Mouse (Mus musculus): Measurements from ENCODE around the gene Atpif1. TPM values are rescaled to one million over a fixed set of nuclear protein-coding genes. Genes with fewer than 3 reads are reported as not detected.

Gene Atpif1
- polyA plus RNA-seq, 1 experiment from 2014 or later = 1,358 TPM

DNA sequence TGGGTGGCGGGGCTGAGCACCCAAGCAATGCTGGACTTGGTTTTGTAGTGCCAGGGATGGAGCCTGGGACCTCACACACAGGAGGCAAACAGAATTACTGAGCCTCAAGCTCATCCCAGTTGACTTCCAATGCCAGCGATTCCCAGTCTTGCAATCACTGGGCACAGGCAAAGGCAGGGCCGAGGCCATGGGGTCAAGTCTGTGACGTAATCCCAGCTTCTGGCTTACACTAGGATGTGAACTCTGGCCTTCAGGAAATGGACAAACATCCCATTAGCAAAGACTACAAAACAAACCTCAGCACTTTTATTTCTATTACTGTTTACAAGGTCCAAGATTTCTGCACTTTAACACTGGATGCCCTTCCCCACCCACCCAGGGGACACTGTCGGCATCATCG is 41.7 kb downstream of the Atpif1 start:
- no peak overlapping the region for H3K4me2 ChIP-seq (replicated peaks; ENCODE audit: low read depth, low read length)
- H3K4me1 ChIP-seq (ENCODE audit: control insufficient read depth, insufficient read depth, low read length) = no peaks in the 10 kb centered on the region
- no peak for ATAC-seq (ENCODE audit: insufficient number of reproducible peaks, insufficient read depth, low FRiP score, low read depth)
- H3K27ac ChIP-seq (ENCODE audit: low read length) = no peak overlapping the region
- H3K9me3 ChIP-seq (ENCODE audit: control insufficient read depth, low read depth, low read length) = no peaks in the 10 kb centered on the region
- H3K9ac ChIP-seq (replicated peaks; ENCODE audit: low read depth, low read length) = no peak overlapping the region
- no peak overlapping the region for H3K4me3 ChIP-seq (ENCODE audit: low read depth, low read length)
- no peaks in the 10 kb centered on the region for H3K27me3 ChIP-seq (ENCODE audit: control insufficient read depth, insufficient read depth, low read length)
- WGBS = 77% methylated on average over 6 of the region's 6 CpGs
- peaks cover 20% of the 10 kb centered on the region; the same call in 1 of the 2 replicates for H3K36me3 ChIP-seq (ENCODE audit: control insufficient read depth, insufficient read depth, low read length)

DNA sequence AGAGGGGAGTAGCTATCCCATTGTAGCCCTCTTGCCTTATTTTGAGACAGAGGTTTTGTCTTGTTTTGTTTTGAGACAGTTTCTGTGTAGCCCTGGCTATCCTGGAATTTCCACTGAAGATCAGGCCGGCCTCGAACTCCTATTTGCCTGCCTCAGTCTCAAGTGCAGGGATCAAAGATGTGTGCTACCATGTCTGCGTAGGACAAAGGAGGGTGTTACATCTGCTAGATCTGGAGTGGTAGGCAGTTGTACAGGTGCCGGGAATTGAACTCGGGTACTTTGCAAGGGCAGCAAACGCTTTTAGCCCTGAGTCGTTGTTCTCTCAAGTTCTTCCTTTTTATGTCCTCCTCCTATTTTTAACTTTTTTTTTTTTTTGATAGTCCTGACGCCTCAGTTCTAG is 42.4 kb downstream of the Atpif1 start:
- H3K9me3 ChIP-seq (ENCODE audit: control insufficient read depth, low read depth, low read length) = no peaks in the 10 kb centered on the region
- H3K9ac ChIP-seq (replicated peaks; ENCODE audit: low read depth, low read length) = no peak overlapping the region
- peaks cover 16% of the 10 kb centered on the region; the same call in 1 of the 2 replicates for H3K36me3 ChIP-seq (ENCODE audit: control insufficient read depth, insufficient read depth, low read length)
- H3K4me3 ChIP-seq (ENCODE audit: low read depth, low read length) = no peak overlapping the region
- no peak for ATAC-seq (ENCODE audit: insufficient number of reproducible peaks, insufficient read depth, low FRiP score, low read depth)
- no peaks in the 10 kb centered on the region for H3K27me3 ChIP-seq (ENCODE audit: control insufficient read depth, insufficient read depth, low read length)
- no peak overlapping the region for H3K27ac ChIP-seq (ENCODE audit: low read length)
- H3K4me1 ChIP-seq (ENCODE audit: control insufficient read depth, insufficient read depth, low read length) = no peaks in the 10 kb centered on the region
- 91% methylated on average over 8 of the region's 8 CpGs for WGBS
- no peak overlapping the region for H3K4me2 ChIP-seq (replicated peaks; ENCODE audit: low read depth, low read length)

DNA sequence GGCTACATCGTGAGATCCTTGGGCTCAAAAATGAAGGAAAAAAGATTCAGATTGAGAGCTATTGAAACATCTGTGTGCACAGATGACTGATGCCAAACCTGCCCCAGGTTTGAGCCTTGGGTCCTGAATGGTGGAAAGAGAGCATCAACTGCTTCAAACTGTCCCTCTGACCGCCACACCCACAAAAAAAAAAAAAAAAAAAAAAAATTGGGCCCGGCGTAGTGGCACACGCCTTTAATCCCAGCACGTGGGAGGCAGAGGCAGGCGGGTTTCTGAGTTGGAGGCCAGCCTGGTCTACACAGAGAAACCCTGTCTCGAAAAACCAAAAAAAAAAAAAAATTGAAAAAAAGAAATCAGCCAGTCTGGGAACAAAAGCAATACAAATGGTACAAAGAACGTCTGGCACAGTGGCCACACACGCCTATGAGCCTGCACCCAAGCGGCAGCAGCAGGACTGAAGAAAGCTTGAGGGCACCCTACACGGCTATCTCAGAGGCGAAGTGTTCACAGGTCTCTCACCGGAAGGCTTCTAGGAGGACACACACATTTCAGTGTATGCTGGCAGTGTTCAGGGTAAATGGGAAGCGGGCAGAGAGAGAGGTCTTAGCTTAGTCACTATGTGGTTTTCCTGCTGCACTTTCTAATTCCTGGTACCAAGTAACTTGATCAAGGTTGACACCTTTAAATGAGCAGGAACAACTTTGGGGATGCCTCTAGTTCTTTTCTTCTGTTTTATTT is 43.0 kb downstream of the Atpif1 start:
- H3K27ac ChIP-seq (ENCODE audit: low read length) = no peak overlapping the region
- H3K9me3 ChIP-seq (ENCODE audit: control insufficient read depth, low read depth, low read length) = no peaks in the 10 kb centered on the region
- no peak for ATAC-seq (ENCODE audit: insufficient number of reproducible peaks, insufficient read depth, low FRiP score, low read depth)
- peaks cover 13% of the 10 kb centered on the region; the same call in 1 of the 2 replicates for H3K36me3 ChIP-seq (ENCODE audit: control insufficient read depth, insufficient read depth, low read length)
- no peaks in the 10 kb centered on the region for H3K4me1 ChIP-seq (ENCODE audit: control insufficient read depth, insufficient read depth, low read length)
- H3K9ac ChIP-seq (replicated peaks; ENCODE audit: low read depth, low read length) = no peak overlapping the region
- no peak overlapping the region for H3K4me3 ChIP-seq (ENCODE audit: low read depth, low read length)
- WGBS = 90% methylated on average over 15 of the region's 15 CpGs
- H3K4me2 ChIP-seq (replicated peaks; ENCODE audit: low read depth, low read length) = no peak overlapping the region
- H3K27me3 ChIP-seq (ENCODE audit: control insufficient read depth, insufficient read depth, low read length) = no peaks in the 10 kb centered on the region

DNA sequence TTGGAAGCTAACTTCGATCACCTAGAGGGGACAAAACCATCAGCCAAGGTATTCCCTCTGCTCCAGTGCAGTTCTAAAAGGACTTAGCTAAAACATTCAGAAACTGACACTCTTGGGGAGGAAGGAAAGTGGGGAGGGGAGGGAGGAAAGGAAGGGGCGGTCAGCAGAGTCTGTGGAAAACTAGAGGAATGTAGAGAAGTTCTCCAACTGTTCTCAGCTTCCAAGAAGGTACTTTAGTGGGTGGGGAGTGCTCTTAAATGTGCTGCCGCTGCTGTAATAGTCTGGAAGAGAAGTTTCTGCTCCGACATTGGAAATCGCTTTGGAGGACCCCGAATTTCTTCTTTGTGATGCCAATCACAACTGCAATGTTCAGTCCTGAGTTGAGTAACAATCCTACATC is 44.5 kb downstream of the Atpif1 start:
- Histone ChIP-seq H3K4me1 (ENCODE audit: control insufficient read depth, insufficient read depth, low read length) (no peaks in the 10 kb centered on the region), H3K36me3 (ENCODE audit: control insufficient read depth, insufficient read depth, low read length) (0 out of 2 replicates have a peak, but pooled peaks cover 8% of the 10 kb centered on the region), H3K27ac (ENCODE audit: low read length) (no peak overlapping the region), H3K9ac (replicated peaks; ENCODE audit: low read depth, low read length) (no peak overlapping the region), H3K9me3 (ENCODE audit: control insufficient read depth, low read depth, low read length) (no peaks in the 10 kb centered on the region), H3K4me2 (replicated peaks; ENCODE audit: low read depth, low read length) (no peak overlapping the region), H3K4me3 (ENCODE audit: low read depth, low read length) (no peak overlapping the region), H3K27me3 (ENCODE audit: control insufficient read depth, insufficient read depth, low read length) (no peaks in the 10 kb centered on the region)
- ATAC-seq (ENCODE audit: insufficient number of reproducible peaks, insufficient read depth, low FRiP score, low read depth) = no peak
- WGBS = 66% methylated on average over 6 of the region's 6 CpGs

DNA sequence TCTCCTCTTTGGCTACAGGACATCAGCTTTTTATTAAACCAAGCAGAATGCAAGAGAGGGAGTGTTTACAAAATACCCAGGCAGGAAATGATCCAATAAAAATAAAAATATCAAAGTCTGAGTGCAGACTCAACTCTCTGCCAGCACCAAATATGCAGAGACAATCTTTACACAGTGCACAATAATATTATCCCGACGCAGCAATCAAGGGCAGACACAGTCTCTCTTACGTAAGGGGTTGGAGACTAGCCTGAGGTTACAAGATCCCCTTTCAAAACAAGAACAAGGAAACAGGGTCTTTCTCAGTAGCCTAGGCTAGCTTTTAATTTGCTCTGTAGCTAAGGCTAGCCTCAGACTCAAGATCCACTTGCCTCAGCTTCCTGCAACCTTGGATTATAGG is 44.9 kb downstream of the Atpif1 start:
- ATAC-seq (ENCODE audit: insufficient number of reproducible peaks, insufficient read depth, low FRiP score, low read depth) = no peak
- 79% methylated on average over 3 of the region's 3 CpGs for WGBS
- 0 out of 2 replicates have a peak, but pooled peaks cover 5% of the 10 kb centered on the region for H3K36me3 ChIP-seq (ENCODE audit: control insufficient read depth, insufficient read depth, low read length)
- H3K4me2 ChIP-seq (replicated peaks; ENCODE audit: low read depth, low read length) = no peak overlapping the region
- no peaks in the 10 kb centered on the region for H3K27me3 ChIP-seq (ENCODE audit: control insufficient read depth, insufficient read depth, low read length)
- no peak overlapping the region for H3K4me3 ChIP-seq (ENCODE audit: low read depth, low read length)
- H3K27ac ChIP-seq (ENCODE audit: low read length) = no peak overlapping the region
- H3K9me3 ChIP-seq (ENCODE audit: control insufficient read depth, low read depth, low read length) = no peaks in the 10 kb centered on the region
- H3K4me1 ChIP-seq (ENCODE audit: control insufficient read depth, insufficient read depth, low read length) = no peaks in the 10 kb centered on the region
- H3K9ac ChIP-seq (replicated peaks; ENCODE audit: low read depth, low read length) = no peak overlapping the region

DNA sequence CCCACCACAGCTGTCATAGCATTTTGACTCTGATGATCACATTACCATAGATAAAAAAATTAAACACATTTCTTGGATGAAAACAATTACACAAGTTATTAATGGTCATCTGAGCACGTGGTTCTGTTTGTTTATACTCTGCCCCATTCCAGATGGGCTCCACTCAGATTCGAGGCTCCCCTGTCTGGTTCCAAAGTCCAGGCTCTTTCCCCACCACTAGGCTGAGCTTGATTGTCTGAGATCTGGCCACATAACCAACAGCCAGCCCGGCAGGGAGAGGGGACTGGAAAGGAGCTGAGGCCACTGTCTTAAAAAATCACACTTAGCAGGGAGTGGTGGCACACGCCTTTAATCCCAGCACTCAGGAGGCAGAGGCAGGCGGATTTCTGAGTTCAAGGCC is 48.6 kb downstream of the Atpif1 start:
- no peaks in the 10 kb centered on the region for H3K27me3 ChIP-seq (ENCODE audit: control insufficient read depth, insufficient read depth, low read length)
- no peak overlapping the region for H3K4me3 ChIP-seq (ENCODE audit: low read depth, low read length)
- no peak overlapping the region for H3K4me2 ChIP-seq (replicated peaks; ENCODE audit: low read depth, low read length)
- H3K9ac ChIP-seq (replicated peaks; ENCODE audit: low read depth, low read length) = no peak overlapping the region
- WGBS = 46% methylated on average over 5 of the region's 5 CpGs
- H3K4me1 ChIP-seq (ENCODE audit: control insufficient read depth, insufficient read depth, low read length) = no peaks in the 10 kb centered on the region
- no peaks in the 10 kb centered on the region for H3K36me3 ChIP-seq (ENCODE audit: control insufficient read depth, insufficient read depth, low read length)
- H3K9me3 ChIP-seq (ENCODE audit: control insufficient read depth, low read depth, low read length) = no peaks in the 10 kb centered on the region
- H3K27ac ChIP-seq (ENCODE audit: low read length) = no peak overlapping the region
- no peak for ATAC-seq (ENCODE audit: insufficient number of reproducible peaks, insufficient read depth, low FRiP score, low read depth)

DNA sequence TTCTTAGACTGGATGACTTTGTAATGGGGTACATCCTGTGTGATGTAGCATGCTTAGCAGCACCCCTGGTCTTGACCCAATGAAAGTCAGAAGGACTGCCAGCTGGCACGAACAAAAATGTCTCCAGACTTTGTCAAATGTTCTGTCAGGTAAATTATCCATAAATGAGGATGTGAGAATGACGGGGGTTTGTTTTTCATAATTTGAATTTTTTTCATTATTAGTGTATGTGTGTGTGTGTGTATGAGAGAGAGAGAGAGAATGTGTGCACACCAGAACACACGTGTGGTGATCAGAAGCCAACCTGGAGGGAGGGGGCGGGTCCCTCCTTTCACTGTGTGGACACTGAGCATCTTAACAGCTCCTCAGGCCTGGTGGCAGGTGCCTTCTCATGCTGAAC is 49.2 kb downstream of the Atpif1 start:
- Histone ChIP-seq H3K27ac (ENCODE audit: low read length) (no peak overlapping the region), H3K9me3 (ENCODE audit: control insufficient read depth, low read depth, low read length) (no peaks in the 10 kb centered on the region), H3K9ac (replicated peaks; ENCODE audit: low read depth, low read length) (no peak overlapping the region), H3K4me1 (ENCODE audit: control insufficient read depth, insufficient read depth, low read length) (no peaks in the 10 kb centered on the region), H3K36me3 (ENCODE audit: control insufficient read depth, insufficient read depth, low read length) (no peaks in the 10 kb centered on the region), H3K4me3 (ENCODE audit: low read depth, low read length) (no peak overlapping the region), H3K27me3 (ENCODE audit: control insufficient read depth, insufficient read depth, low read length) (no peaks in the 10 kb centered on the region), H3K4me2 (replicated peaks; ENCODE audit: low read depth, low read length) (no peak overlapping the region)
- 70% methylated on average over 4 of the region's 4 CpGs for WGBS
- ATAC-seq (ENCODE audit: insufficient number of reproducible peaks, insufficient read depth, low FRiP score, low read depth) = no peak

DNA sequence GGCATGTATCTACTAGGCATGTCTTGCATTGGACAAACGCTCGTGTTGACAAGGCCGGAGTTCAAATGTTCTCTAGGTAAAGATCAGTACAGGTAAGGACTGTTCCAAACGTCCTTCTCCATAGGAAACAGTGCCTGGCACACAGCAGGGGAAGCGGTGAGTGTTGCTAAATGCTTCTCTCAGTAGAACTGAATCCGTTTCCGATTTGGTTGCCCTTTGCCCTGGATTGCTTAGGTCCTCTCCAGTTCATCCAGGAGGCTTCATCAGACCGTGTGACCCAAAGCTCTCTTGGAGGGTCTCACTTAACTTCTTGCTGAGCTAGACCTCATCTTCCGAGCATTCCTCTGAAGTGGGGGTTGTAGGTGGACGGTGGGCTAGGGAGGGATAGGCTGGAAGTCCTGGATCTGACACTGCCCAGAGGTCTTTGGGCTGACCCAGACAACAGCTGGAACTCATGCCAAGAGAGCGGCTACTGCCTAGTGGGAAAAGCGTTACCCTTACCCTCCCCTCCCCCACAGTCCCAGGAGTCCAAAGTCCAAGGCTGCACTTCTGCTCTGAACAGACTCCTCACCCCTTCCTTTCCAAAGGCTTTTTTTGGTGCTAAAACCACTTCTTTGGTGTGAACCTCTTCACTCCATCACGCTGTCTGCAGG is 50.4 kb downstream of the Atpif1 start:
- Histone ChIP-seq H3K9me3 (ENCODE audit: control insufficient read depth, low read depth, low read length) (no peaks in the 10 kb centered on the region), H3K36me3 (ENCODE audit: control insufficient read depth, insufficient read depth, low read length) (no peaks in the 10 kb centered on the region), H3K27ac (ENCODE audit: low read length) (no peak overlapping the region), H3K4me2 (replicated peaks; ENCODE audit: low read depth, low read length) (no peak overlapping the region), H3K9ac (replicated peaks; ENCODE audit: low read depth, low read length) (no peak overlapping the region), H3K27me3 (ENCODE audit: control insufficient read depth, insufficient read depth, low read length) (no peaks in the 10 kb centered on the region), H3K4me1 (ENCODE audit: control insufficient read depth, insufficient read depth, low read length) (no peaks in the 10 kb centered on the region), H3K4me3 (ENCODE audit: low read depth, low read length) (no peak overlapping the region)
- 71% methylated on average over 13 of the region's 13 CpGs for WGBS
- ATAC-seq (ENCODE audit: insufficient number of reproducible peaks, insufficient read depth, low FRiP score, low read depth) = no peak
